Mouse (Mus musculus): ENCODE data around the gene Il25.
A peak's percentile ranks its signal among the peaks of the same experiment; 100 is the strongest.

Il25 gene

GRCm38 (mm10) chr14:54932645-54933150 is at the start of gene Il25:
Gene Il25, plus strand, starts transcription at chr14:54932695.
- DNase-seq, result peak; percentile 80

- peak; percentile 94 for DNase-seq
Observed at GRCm38 (mm10) chr14:54883154-54884021, 49.1 kb upstream of the Il25 start, which contains the start of the genes Bcl2l2 and Gm20521. Gene Bcl2l2, plus strand, starts transcription at chr14:54883377. Gene Gm20521, plus strand, starts transcription at chr14:54883441.

GRCm38 (mm10) chr14:54884022-54884712 is 48.3 kb upstream of the Il25 start:
- DNase-seq, result no peak

- no peak for DNase-seq
Observed at GRCm38 (mm10) chr14:54885309-54885708, 47.2 kb upstream of the Il25 start.

GRCm38 (mm10) chr14:54892200-54892599 is 40.3 kb upstream of the Il25 start, which contains the start of gene Pabpn1:
Gene Pabpn1, plus strand, starts transcription at chr14:54892500.
- no peak for DNase-seq

GRCm38 (mm10) chr14:54893651-54894181 is 38.8 kb upstream of the Il25 start:
- peak; percentile 100 for DNase-seq

GRCm38 (mm10) chr14:54894296-54895151 is 38.0 kb upstream of the Il25 start:
- peak; percentile 71 for DNase-seq

GRCm38 (mm10) chr14:54897445-54897844 is 35.0 kb upstream of the Il25 start:
- DNase-seq, result no peak

- DNase-seq, result peak; percentile 89
Observed at GRCm38 (mm10) chr14:54900383-54900782, 32.1 kb upstream of the Il25 start.

GRCm38 (mm10) chr14:54903641-54904040 is 28.9 kb upstream of the Il25 start:
- DNase-seq, result no peak

GRCm38 (mm10) chr14:54908682-54909081 is 23.8 kb upstream of the Il25 start:
- no peak for DNase-seq

- peak; percentile 71 for DNase-seq
Observed at GRCm38 (mm10) chr14:54912109-54912850, 20.2 kb upstream of the Il25 start.

- peak; percentile 87 for DNase-seq
Observed at GRCm38 (mm10) chr14:54912886-54913285, 19.6 kb upstream of the Il25 start, which contains the start of gene Slc22a17. Gene Slc22a17, minus strand, starts transcription at chr14:54913132.

GRCm38 (mm10) chr14:54913343-54913742 is 19.2 kb upstream of the Il25 start:
- no peak for DNase-seq

- no peak for DNase-seq
Observed at GRCm38 (mm10) chr14:54920076-54920685, 12.3 kb upstream of the Il25 start.

GRCm38 (mm10) chr14:54924641-54925348 is 7.7 kb upstream of the Il25 start:
- peak; percentile 78 for DNase-seq

- peak; percentile 78 for DNase-seq
Observed at GRCm38 (mm10) chr14:54925349-54926342, 6.8 kb upstream of the Il25 start, which contains the start of gene Efs. Gene Efs, minus strand, starts transcription at chr14:54926126.

GRCm38 (mm10) chr14:54926401-54927158 is 5.9 kb upstream of the Il25 start:
- peak; percentile 90 for DNase-seq
